In genomic region chr17:5189551-5190351, GRCm38 (mm10) we compare ENCODE assay signal across 8 mouse cellular contexts.
DNase-seq lines count a peak whose midpoint lies in the region; ATAC-seq and TF ChIP-seq lines count a peak whose summit lies in the region.

No protein-coding gene starts in this region.

- CTCF ChIA-PET in Patski (lab: Charles Lee) = interaction anchor here (0.6 to 1.4 kb wide), 3 partner anchors 9 to 185 kb away, joined by 3 to 5 read pairs (median 3); no protein-coding TSS in a partner anchor

- H3K9ac ChIP-seq in hindbrain, embryonic 15.5 days = peak overlapping the region; percentile 61

- H3K4me3 ChIP-seq in hindbrain, embryonic 15.5 days = peak overlapping the region; percentile 54

- POLR2A ChIA-PET in Patski (lab: Charles Lee) = interaction anchor here (0.6 to 1.2 kb wide), 3 partner anchors 193 to 1848 kb away, joined by 4 to 7 read pairs (median 5); no protein-coding TSS in a partner anchor

- H3K27ac ChIP-seq in hindbrain, embryonic 15.5 days (replicated peaks) = peak overlapping the region; percentile 91

- no peaks in the 10 kb centered on the region for H3K9me3 ChIP-seq in hindbrain, embryonic 15.5 days

- under 1% methylated on average over 40 of the region's 40 CpGs for WGBS in hindbrain, embryonic 15.5 days

- ATAC-seq in Patski = peak; percentile 92
- ATAC-seq in hindbrain, embryonic 15.5 days (ENCODE audit: low FRiP score, low read depth) = peak; percentile 94

- no peaks in the 10 kb centered on the region for H3K36me3 ChIP-seq in hindbrain, embryonic 15.5 days

- in situ Hi-C loops in Patski (cut with MboI; ENCODE audit: low pct_unique_long_range_greater_than_20kb) = loop anchor here (25.0 kb wide), 1 partner anchor 402 kb away; no protein-coding TSS in a partner anchor

- TF ChIP-seq CTCF in Patski (IDR thresholded peaks at IDR 0.05) = peak; percentile 82

- peaks cover 23% of the 10 kb centered on the region for H3K4me1 ChIP-seq in hindbrain, embryonic 15.5 days (replicated peaks)

- DNase-seq in Patski (ENCODE audit: low read depth, low spot score) = peak; percentile 74
- DNase-seq in cerebellum, postnatal 14 days = peak; percentile 74 to 80
- DNase-seq in frontal cortex, postnatal 25 days (ENCODE audit: low spot score in 2 of 2) = peak; percentile 76 to 82
- peak; percentile 89 for DNase-seq in left cerebral cortex, adult 11 months (ENCODE audit: low spot score)
- DNase-seq in lung, postnatal 4 days = peak; percentile 95 to 99
- peak; percentile 46 for DNase-seq in retina, postnatal 7 days (ENCODE audit: low read depth, low spot score)
- DNase-seq in urinary bladder, adult 2 months (ENCODE audit: low spot score) = peak; percentile 95

- peak overlapping the region; percentile 82 for H3K4me2 ChIP-seq in hindbrain, embryonic 15.5 days

- H3K27me3 ChIP-seq in Patski = no peaks in the 10 kb centered on the region
- H3K27me3 ChIP-seq in hindbrain, embryonic 15.5 days = no peaks in the 10 kb centered on the region

Comparison
In these comparisons a context has a peak if more than half of its experiments do, and no peak if none do; other contexts are left out.
1. Peak in every context shown above with its lines: DNase-seq, ATAC-seq, H3K4me3 ChIP-seq and H3K27ac ChIP-seq.
2. DNase-seq: peak in every context shown above with its lines; median percentile 97 in lung, postnatal 4 days; 95 in urinary bladder, adult 2 months; 89 in left cerebral cortex, adult 11 months; 79 in frontal cortex, postnatal 25 days; 77 in cerebellum, postnatal 14 days; 74 in Patski; 46 in retina, postnatal 7 days.